Mouse (Mus musculus): Measurements from ENCODE around the gene Sugct.

- no peak for TF ChIP-seq CTCF (IDR thresholded peaks at IDR 0.05; ENCODE audit: extremely low read depth, insufficient read depth, insufficient read length, insufficient replicate concordance)
- no peak for TF ChIP-seq POLR2A (IDR thresholded peaks at IDR 0.05; ENCODE audit: low read depth, low read length)
Measured at GRCm38 (mm10) chr13:16835111-16835510, 860.2 kb downstream of the Sugct start.

Data from spleen, adult 2 months (tissue).